8 mouse cellular contexts compared by ENCODE assay signal in genomic region chr19:53925338-53925751, GRCm38 (mm10). TPM values are rescaled to one million over a fixed set of nuclear protein-coding genes. Genes with fewer than 3 reads are reported as not detected.
DNase-seq lines count a peak whose midpoint lies in the region; ATAC-seq and TF ChIP-seq lines count a peak whose summit lies in the region.
"Had no signal": no experiment of that assay in that cellular context is flagged by ENCODE, and none has a peak within 500 bp of the region (broad histone marks: within the 10 kb centered on the region; RNA-seq: fewer than 3 reads in every experiment).

No protein-coding gene starts in this region.

- TF ChIP-seq CTCF in liver, embryonic 14.5 days (IDR thresholded peaks at IDR 0.05; ENCODE audit: low read depth) = peak; percentile 58

- H3K27me3 ChIP-seq in liver, embryonic 14.5 days (ENCODE audit: control insufficient read depth, insufficient read depth, low read length) = no peaks in the 10 kb centered on the region
- H3K27me3 ChIP-seq in neural tube, embryonic 15.5 days (replicated peaks) = no peaks in the 10 kb centered on the region
- H3K27me3 ChIP-seq: limb, embryonic 15.5 days had no signal

- H3K4me2 ChIP-seq in liver, embryonic 14.5 days (ENCODE audit: low read depth) = no peak overlapping the region
- no peak overlapping the region for H3K4me2 ChIP-seq in neural tube, embryonic 15.5 days
- H3K4me2 ChIP-seq: limb, embryonic 15.5 days had no signal

- no peak overlapping the region for H3K27ac ChIP-seq in liver, embryonic 14.5 days
- no peak overlapping the region for H3K27ac ChIP-seq in neural tube, embryonic 15.5 days (replicated peaks)
- H3K27ac ChIP-seq: limb, embryonic 15.5 days had no signal

- H3K9me3 ChIP-seq in liver, embryonic 14.5 days (ENCODE audit: control insufficient read depth, low read length) = no peaks in the 10 kb centered on the region
- H3K9me3 ChIP-seq in neural tube, embryonic 15.5 days (replicated peaks) = no peaks in the 10 kb centered on the region
- H3K9me3 ChIP-seq: limb, embryonic 15.5 days had no signal

- ATAC-seq in CD4-positive, CD25-positive, alpha-beta regulatory T cell, adult 4 months = peak; percentile 64
- ATAC-seq in liver, embryonic 14.5 days (ENCODE audit: insufficient read depth) = peak; percentile 23; the same call in 1 of the 2 replicates
- no peak for ATAC-seq in neural tube, embryonic 15.5 days (ENCODE audit: low FRiP score)

- peaks cover 6% of the 10 kb centered on the region for H3K36me3 ChIP-seq in liver, embryonic 14.5 days (replicated peaks; ENCODE audit: control insufficient read depth, insufficient read depth, low read depth)
- peaks cover 30% of the 10 kb centered on the region for H3K36me3 ChIP-seq in neural tube, embryonic 15.5 days

- 73% methylated on average over 2 of the region's 2 CpGs for WGBS in liver, embryonic 14.5 days (ENCODE audit: insufficient replicate concordance)
- 90% methylated on average over 2 of the region's 2 CpGs for WGBS in neural tube, embryonic 15.5 days

- no peak overlapping the region for H3K9ac ChIP-seq in liver, embryonic 14.5 days (replicated peaks)
- H3K9ac ChIP-seq in neural tube, embryonic 15.5 days (replicated peaks) = no peak overlapping the region
- H3K9ac ChIP-seq: limb, embryonic 15.5 days had no signal

- H3K4me3 ChIP-seq in liver, embryonic 14.5 days (ENCODE audit: insufficient read depth in 1 of 2, low read depth in 2 of 2, low read length in 2 of 2) = no peak overlapping the region
- H3K4me3 ChIP-seq in neural tube, embryonic 15.5 days (replicated peaks) = no peak overlapping the region
- H3K4me3 ChIP-seq: limb, embryonic 15.5 days had no signal

- no peak for TF ChIP-seq EP300 in liver, embryonic 14.5 days (IDR thresholded peaks at IDR 0.05; ENCODE audit: low read depth)

- DNase-seq in kidney, postnatal 4 days = peak; percentile 62 to 68
- no peak for DNase-seq in kidney, adult 18-20 months
- peak; percentile 75 for DNase-seq in NIH3T3 (ENCODE audit: low read depth)
- peak in 2 of 3 experiments; percentile 37 to 55 for DNase-seq in liver, embryonic 14.5 days (ENCODE audit: low read depth in 3 of 3, low spot score in 3 of 3)
- DNase-seq in urinary bladder, adult 18-20 months (ENCODE audit: low spot score in 2 of 2) = no peak

- H3K4me1 ChIP-seq in liver, embryonic 14.5 days (replicated peaks; ENCODE audit: control insufficient read depth in 2 of 2, insufficient read depth in 2 of 2, low read length in 1 of 2) = 0 out of 4 replicates have a peak, but pooled peaks cover 0 to 1% of the 10 kb centered on the region in 2 experiments
- no peaks in the 10 kb centered on the region for H3K4me1 ChIP-seq in neural tube, embryonic 15.5 days
- H3K4me1 ChIP-seq: limb, embryonic 15.5 days had no signal

RNA-seq across cellular contexts. Expression of gene Shoc2, which starts 18.8 kb away (rescaled TPM):
- polyA plus RNA-seq in CD4-positive, CD25-positive, alpha-beta regulatory T cell, adult 4 months (2017; shearing (Covaris generic)) = 10 to 100 TPM; 65.7 to 68.8 TPM
- 9.7 and 9.8 TPM in 2 replicates for polyA plus RNA-seq in liver, embryonic 14.5 days (2012; rRNA removed)
- polyA plus RNA-seq in liver, embryonic 14.5 days (2014; fragmentation: Nextera tagmentation; extraction: Ambion mirVana) = 18.9 and 21.1 TPM in 2 replicates
- 58.4 and 59.4 TPM in 2 replicates for polyA plus RNA-seq in neural tube, embryonic 15.5 days (2015; fragmentation: Nextera tagmentation; extraction: Ambion mirVana)

RNA-seq across cellular contexts. Expression of gene Bbip1, which starts 19.1 kb away (rescaled TPM):
- 100 to 1,000 TPM; 101 to 113 TPM for polyA plus RNA-seq in CD4-positive, CD25-positive, alpha-beta regulatory T cell, adult 4 months (2017; shearing (Covaris generic))
- 14.3 and 26.6 TPM in 2 replicates for polyA plus RNA-seq in liver, embryonic 14.5 days (2012; rRNA removed)
- polyA plus RNA-seq in liver, embryonic 14.5 days (2014; fragmentation: Nextera tagmentation; extraction: Ambion mirVana) = 55.2 and 61.2 TPM in 2 replicates
- 115 and 135 TPM in 2 replicates for polyA plus RNA-seq in neural tube, embryonic 15.5 days (2015; fragmentation: Nextera tagmentation; extraction: Ambion mirVana)

RNA-seq across cellular contexts. Expression of gene Pdcd4, which starts 33.3 kb away (rescaled TPM):
- polyA plus RNA-seq in CD4-positive, CD25-positive, alpha-beta regulatory T cell, adult 4 months (2017; shearing (Covaris generic)) = 100 to 1,000 TPM; 447 to 643 TPM
- polyA plus RNA-seq in liver, embryonic 14.5 days (2012; rRNA removed) = 3.0 and 6.6 TPM in 2 replicates
- 16.2 and 16.6 TPM in 2 replicates for polyA plus RNA-seq in liver, embryonic 14.5 days (2014; fragmentation: Nextera tagmentation; extraction: Ambion mirVana)
- polyA plus RNA-seq in neural tube, embryonic 15.5 days (2015; fragmentation: Nextera tagmentation; extraction: Ambion mirVana) = 60.3 and 69.1 TPM in 2 replicates

Comparison
In these comparisons a context has a peak if more than half of its experiments do, and no peak if none do; other contexts are left out.
1. DNase-seq: peak in kidney, postnatal 4 days (2 of 2), NIH3T3 (single experiment) and liver, embryonic 14.5 days (2 of 3); none in kidney, adult 18-20 months (single experiment) and urinary bladder, adult 18-20 months (0 of 2).